Mouse (Mus musculus): Measurements from ENCODE around the gene Wnk1.

Gene Wnk1

DNA sequence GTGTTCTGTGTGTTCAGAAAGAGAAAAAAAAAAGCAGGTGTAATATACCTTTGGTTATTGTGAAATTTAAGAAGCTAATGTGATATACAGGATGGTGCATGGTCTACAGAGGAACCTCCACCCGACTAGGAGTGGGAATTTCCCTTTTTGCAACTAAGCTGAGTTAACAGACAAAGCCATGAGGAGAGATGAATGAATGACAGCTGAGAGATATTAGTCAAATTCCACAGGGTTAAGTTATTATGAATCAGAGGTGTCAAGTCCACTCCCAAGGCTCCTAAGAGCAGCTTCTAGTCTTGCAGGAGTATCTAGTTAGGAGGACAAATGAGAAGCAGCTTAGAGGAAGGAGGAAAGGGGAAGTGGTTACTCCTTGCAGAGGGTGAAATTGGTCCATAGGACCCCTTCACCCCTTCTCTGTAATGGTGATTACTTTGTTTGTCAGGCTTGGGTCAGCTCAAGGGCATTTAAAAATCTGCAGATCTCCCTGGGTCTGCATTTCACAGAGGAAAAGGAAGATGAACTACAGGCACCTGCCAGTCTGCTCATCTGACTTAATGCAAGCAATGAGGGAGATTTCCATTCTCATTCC, 4.3 kb upstream of the Wnk1 start:
- no peak for DNase-seq (ENCODE audit: low read depth, low spot score)

DNA sequence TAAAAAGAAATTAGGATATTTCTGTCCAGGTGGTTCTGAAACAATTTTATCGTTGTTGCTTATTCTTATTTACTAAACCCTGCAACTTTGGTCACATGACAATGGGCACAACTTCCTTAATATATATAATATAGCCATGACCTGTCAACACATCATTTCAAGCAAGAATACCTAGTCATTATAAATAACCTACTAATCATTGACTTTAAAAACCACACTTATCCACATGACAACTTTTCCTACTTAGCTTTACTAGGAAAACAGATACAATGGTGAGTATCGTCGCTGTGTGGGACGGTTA, 2.0 kb upstream of the Wnk1 start:
- DNase-seq (ENCODE audit: low read depth, low spot score) = no peak

DNA sequence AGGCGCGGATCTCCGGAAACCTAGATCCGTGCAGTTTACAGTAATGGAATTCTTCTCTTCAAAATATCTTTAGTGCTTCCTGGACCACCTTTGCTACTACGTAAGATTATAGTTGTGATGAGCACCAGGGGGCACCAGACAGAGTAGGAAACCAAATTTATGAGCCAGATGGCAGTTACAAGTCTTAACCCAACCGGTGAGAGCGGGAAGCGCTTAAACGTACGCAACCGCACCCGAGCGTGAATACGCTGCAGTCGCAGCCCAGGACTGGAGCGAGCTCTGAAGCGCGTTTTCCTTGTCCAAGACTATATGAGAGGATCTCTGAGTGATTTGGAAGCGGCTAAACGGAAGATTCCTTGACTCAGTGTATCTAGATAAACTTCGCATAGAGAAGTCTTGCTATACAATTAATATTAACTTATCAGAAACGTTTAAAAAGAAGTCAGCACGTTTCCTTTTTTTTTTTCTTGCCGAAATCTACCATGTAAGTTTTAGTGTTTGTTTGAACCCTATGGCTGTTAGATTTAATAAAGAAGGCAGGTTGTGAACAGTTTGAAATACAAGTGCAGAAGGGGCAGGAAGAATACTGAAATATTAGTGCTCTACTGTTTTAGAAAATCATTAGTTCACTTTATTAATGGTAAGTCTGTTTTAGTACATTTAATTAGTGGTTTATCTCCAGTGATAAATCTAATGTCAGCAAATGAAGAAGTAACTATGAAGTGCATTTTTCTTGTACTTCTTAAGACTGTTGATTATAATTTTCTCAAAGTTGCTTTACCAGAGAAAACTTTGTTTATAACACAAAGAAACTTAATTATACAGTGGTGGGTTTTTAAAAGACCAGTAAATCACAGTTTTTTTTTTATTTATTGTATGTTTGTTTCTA, 1.4 kb upstream of the Wnk1 start:
- peak; percentile 77 for DNase-seq (ENCODE audit: low read depth, low spot score)

DNA sequence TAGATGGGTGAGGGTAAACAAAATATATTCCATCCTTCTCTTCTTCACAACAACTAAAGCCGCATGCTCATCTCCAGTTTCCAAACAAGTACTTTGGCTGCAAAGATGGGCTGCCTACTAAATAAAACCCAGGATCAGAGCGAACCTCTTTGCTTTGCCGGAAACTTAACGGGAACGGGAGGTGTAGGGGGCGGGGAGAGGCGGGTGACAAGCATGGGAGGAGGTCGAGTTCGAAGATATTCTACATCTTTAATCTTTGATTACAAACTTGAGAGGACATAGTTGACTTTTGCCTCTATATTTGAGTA, 738 bp upstream of the Wnk1 start:
- peak; percentile 46 for DNase-seq (ENCODE audit: low read depth, low spot score)

DNA sequence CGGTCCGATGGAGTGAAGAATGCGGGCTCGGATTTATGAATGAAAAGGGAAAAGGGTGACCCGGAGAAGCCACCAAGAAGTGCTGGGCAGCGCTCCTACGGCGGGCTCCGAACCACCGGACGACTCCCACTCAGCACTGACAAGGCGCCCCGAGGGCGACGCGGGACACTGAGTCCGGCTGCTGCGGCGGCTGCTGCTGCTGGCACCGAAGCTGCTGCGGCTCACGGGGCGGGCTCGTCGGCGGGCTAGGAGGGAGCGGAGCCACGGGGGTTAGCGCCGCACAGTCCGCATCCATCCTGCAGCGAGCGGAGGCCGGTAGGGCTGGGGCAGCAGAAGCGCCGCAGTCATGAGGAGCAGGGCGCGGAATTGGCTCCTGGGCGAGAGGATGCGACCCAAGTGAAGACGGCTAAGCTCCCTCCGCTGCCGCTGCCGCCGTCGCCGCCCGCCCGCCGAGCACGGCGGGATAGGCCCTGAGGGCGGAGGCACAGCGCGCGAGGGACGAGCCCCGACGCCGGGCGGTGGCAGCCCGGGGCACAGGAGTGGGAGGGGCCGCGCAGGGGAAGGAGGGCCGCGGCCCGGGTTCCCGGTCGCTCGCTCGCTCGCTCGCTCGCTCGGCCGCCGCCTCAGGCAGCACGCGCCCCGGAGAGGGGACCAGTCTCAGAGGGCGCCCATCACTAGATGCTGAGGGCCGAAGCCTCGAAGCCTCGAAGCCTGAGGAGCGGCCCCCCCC, 671 bp downstream of the Wnk1 start:
- DNase-seq (ENCODE audit: low read depth, low spot score) = peak; percentile 78

DNA sequence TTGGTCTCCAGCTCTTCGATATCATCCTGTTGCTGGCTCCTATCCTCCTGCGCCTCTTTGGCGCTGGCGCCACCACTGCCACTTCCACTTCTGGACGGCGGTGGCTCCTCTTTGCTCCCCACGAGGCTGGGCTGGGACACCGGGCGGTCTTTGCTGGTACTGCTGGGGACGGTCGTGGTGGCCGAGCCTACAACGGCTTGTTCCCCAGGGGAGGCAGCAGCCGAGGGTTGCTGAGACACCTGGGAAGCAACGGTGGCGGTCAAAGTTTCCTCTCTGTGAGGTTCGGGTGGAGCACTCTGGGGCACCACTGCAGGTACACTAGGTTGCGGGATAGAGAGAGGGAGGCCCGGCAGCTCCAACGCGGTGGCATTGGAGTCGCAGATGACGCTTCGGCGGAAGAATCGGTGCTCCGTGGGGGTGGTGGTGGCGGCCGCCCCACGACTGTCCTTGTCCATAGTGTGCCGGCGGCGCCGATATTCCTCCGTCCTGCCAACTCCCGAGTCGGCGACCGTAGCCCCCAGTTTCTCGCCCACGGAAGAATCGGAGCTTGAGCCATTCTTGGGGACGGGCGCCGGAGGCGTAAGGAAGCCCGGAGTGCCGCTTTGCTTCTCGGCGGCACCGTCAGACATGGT, 1.4 kb downstream of the Wnk1 start:
- DNase-seq (ENCODE audit: low read depth, low spot score) = peak; percentile 58

DNA sequence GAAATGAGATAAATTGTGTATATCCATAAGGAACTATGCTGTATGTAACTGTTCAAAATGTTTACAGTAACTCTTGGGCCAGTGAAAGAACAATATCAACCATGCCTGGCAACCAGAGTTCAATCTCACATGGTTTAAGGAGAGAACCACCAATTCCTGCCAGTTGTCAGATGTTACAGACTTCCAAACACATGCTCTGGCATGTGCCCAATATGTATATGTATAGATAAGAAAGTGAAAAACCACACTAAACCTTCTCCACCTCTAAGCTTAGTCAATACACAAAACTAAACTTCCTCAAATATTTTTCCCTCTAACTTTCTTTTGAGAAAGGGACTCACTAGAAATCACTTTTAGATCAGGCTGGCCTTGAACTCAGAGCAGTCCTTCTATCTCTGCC, 13.9 kb downstream of the Wnk1 start:
- DNase-seq (ENCODE audit: low read depth, low spot score) = no peak

DNA sequence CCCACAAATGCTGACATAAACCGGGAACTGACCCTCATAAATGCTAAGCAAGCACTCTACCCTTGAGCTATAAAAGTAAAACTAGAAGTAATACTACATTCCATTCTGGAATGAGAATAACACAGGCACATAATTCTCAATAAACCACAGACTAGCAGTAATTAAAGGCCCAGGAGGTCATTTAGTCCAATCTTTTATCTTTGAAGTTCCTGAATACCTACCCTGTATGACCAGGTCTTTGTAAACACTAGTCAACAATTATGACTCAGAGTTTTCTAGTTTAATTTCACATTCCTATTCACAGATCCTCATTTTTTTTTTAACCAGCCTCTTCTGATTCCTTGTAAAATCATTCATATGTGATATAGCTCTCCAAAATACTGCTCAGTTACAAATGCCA, 14.7 kb downstream of the Wnk1 start:
- no peak for DNase-seq (ENCODE audit: low read depth, low spot score)

DNA sequence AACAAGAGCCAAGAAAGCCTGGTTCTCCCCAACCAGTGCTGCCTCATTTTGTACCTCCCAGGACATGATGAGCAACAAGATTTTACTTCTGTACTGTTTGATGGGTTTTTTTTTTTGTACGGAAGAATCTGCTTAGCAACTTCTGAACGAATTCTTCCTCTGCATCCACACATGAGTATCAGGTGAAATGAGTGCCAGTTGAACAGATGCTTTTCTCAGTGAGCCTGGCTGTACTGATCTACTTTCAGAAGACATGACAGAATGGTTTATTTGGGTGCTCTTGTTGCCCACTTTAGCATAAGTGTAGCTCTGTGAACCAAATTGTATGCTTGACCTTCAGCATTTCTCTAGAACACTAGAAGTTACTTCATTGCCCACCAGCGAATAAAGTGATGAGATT, 16.4 kb downstream of the Wnk1 start:
- no peak for DNase-seq (ENCODE audit: low read depth, low spot score)

DNA sequence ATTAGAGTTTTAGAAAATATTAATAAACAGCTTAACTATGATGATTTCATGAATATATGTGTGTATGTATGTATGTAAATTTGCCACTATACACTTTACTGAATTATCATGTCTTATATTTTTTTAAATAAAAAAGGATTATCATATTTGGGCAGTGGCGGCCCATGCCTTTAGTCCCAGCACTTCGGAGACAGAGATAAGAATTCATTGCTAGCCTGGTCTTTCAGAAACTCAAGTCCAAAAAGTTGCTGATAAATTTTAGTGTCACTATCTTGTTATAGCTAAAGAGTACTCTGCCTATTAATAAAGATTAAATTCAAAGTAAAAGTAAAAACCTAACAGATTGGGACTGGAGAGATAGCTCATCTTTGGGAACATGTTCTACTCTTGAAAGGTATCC, 18.8 kb downstream of the Wnk1 start:
- no peak for DNase-seq (ENCODE audit: low read depth, low spot score)

DNA sequence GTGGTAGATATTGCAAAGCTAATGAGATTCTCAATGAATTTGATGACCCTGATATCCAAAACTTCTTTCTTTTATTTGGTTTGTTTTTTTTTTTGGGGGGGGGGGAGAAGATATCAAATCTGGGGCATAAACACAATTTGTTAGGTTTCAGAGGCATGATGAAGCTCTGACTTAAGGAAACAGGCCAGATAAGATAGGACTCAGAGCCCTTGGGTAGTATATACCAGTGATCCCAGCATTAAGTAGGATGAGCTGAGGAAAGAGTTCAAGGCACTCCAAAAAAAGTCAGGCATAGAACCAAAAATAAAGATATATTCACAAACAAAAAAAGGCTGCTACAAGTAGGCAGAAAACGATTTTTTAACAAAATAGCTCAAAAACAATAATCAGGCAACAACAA, 25.3 kb downstream of the Wnk1 start:
- DNase-seq (ENCODE audit: low read depth, low spot score) = no peak

DNA sequence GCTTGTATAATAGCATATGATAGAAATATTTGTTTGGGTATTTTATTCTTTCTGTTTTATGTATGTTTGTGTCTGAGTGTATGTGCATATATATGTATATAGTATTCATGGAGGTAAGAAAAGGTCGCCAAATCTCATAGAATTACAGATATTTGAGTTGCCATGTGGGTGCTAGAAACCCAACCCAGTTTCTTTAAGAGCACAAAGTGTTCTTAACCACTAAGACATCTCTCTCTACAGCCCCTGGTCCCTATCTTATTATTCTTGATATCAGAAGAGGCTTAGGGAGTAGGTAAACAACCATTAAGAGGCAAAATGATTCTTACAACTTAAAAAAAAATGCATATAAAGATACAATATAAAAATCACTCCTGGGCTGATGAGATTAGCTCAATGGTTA, 27.0 kb downstream of the Wnk1 start:
- DNase-seq (ENCODE audit: low read depth, low spot score) = peak; percentile 56

DNA sequence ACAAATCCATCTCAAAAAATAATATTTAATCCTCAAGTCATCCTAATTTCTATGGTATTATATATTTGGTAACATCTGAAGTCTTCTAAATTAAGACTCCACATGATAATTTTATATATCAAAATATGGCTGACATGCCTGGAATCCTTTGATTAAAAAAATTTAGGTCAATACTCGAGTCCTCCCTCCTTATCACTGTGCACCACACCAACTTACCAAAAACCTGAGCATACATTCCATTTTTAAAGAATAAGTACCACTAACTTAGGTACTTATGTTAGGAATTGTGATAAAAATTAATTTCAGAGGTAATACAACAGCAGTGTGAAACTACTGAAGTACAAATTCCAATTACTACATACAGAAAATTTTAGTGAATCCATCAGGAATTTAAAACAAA, 27.5 kb downstream of the Wnk1 start:
- peak; percentile 68 for DNase-seq (ENCODE audit: low read depth, low spot score)

DNA sequence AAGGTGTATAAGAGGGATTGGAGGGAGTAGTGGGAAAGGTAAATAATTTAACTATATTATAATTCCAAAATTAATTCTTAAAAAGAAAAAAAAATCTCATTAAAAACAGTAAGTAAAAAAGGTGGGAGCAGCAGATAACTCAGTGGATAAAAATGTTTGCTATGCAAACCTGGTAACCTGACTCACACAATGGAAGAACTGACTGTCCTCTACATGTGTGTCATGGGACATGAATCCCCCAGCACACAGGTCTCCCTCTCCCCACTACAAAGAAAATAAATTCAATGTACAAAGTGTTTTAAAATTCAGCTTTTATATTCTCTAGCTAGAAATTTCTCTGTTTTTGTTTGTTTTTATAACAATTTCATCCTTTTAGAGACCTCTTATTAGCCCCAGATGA, 27.9 kb downstream of the Wnk1 start:
- DNase-seq (ENCODE audit: low read depth, low spot score) = no peak

DNA sequence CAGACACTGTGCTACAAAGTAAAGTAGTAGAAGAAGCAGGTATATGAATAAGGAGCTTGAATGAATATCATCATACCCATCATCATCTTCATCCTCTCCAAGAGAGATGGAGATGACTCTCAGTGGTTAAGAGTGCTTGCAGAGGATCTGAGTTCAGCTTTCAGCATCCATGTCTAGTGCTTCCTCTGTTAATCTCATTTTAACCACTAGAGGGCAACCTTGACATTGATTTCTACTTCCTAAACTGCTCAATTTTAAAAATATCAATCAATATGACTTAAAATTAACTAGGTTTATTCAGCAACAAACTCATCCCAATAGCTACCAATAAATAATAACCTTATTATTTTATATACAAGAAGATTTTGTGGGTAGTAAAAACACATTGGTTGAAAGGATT, 36.8 kb downstream of the Wnk1 start:
- peak; percentile 68 for DNase-seq (ENCODE audit: low read depth, low spot score)

DNA sequence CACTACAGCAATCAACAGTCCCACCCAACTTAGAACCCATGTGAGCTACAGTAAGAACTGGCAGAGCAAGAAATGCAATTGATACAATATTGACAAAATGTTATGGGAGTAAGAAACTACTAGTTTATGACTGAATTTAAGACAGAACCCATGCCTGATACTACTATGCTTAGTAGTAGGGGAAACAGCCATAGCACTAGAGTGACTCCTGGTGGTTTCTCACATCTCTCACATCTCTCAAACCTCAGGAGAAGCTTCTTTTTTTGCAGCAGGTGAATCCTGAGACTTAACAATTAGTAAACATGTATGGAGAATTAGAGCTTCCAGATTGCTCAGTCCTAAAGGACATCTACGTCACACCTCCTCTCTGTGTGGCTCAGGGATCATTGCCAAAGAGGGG, 42.0 kb downstream of the Wnk1 start:
- no peak for DNase-seq (ENCODE audit: low read depth, low spot score)

DNA sequence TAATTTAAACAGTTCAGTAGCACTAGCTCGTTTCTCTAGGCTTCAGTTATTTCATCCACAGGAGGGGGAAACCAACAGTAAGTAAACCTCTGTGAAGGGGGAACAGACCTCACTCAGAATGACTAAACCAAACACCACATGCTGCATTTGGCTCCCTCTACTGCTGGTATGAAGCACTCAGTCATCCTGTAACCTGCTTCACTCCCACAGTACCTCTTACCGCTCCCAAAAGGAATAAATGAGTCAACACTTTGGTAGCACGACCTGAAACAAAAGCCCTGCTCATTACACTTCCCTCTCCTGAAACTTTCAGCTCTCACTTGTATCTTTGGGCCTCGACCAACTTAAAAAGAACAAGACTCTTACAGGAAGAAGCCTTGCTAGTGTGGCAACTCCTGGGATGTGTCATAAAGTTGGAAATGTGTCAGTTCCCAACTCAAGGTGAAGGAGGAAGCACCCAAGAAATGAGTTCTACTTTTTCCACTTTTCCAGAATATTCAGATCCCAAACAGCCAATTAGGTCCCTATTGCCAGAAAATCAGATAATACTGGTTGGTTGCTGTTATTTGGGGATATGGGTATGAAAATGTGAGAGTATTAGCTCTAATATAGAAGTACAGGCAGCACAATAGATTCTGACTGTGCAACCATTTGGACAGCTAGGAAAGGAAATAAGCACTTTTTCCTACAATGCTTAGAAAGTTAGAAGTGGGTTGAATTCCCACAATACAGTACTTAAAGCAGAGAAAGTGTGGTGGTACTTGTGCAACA, 114.1 kb downstream of the Wnk1 start:
- DNase-seq (ENCODE audit: low read depth, low spot score) = no peak

DNA sequence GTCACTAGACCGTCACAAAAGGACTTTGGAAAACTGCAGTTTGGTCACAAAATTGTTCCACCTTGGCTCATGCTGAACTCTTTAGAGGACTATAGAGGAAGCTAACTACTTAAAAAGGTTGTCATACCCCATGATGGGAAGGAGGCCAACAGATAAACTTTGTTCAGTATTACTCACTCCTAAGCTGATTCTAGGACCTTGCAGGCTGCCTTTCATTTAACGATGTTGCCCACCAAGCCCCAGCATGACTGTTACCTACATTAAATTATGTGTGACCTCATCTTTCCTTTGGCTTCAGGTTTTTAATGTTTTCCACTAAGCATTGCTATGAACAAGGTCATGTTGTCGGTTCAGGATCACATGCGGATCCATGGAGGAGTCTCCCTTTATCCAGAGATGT, 115.9 kb downstream of the Wnk1 start:
- no peak for DNase-seq (ENCODE audit: low read depth, low spot score)

DNA sequence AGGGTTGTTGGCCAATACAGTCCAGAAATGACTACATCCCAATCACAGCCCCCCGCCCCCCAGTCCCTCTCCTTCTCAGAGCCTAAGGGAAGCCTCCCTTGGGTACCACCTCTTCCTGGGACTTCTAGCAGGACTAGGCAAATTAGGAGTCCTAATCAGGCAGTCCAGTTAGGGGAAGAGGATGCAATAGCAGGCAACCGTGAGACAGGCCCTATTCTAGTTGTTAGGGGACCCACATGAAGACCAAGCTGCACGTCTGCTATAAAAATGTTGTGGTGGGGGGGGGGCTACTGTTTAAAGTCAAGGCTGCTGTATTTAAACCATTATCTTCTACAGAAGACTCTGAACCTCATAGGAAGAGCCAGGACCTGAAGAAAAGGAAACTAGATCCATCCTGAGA, 116.3 kb downstream of the Wnk1 start:
- DNase-seq (ENCODE audit: low read depth, low spot score) = no peak

DNA sequence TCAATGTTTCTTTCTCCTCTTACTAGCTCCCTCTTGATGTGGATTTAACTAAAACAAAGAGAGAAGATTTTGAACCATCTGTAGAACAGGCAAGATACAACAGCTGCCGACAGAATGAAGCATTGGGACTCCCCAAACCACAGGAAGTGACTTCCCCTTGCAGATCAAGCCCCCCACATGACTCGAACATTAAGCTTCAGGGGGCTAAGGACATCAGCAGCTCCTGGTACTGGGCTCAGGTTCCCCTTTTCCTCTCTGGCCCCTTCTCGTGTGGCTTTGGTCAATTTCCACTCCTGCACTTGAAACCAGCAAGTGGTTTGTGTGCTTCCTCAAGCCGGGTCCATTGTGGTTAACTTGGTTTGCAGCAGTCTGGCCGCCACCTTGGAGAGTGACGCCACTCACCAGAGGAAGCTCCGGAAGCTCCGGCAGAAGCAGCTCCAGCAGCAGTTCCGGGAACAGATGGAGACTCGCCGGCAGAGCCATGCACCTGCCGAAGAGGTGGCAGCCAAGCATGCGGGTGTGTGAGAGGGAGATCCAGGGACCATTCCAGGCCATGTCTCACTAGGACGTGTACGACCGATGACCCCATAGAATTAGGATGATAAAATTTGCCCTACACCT, 119.8 kb downstream of the Wnk1 start:
- DNase-seq (ENCODE audit: low read depth, low spot score) = no peak

DNA sequence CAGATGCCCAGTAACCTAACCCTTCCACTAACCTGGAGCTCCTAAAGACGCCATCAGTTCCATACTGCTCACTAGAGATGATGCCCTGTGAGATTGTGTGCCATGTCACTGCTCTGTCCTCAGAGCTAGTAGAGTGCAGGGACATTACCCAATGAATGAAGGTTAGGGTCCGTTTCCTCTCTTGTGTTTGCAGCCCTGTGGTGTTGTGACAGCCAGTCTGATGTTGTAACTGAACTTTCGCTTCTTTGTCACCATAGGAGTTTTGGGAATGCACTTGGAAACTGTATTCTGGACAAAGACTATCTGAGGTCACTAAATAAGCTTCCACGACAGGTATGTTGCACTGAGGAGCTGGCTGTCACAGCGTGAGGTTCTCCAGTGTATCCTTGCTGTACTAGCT, 122.8 kb downstream of the Wnk1 start:
- no peak for DNase-seq (ENCODE audit: low read depth, low spot score)

DNA sequence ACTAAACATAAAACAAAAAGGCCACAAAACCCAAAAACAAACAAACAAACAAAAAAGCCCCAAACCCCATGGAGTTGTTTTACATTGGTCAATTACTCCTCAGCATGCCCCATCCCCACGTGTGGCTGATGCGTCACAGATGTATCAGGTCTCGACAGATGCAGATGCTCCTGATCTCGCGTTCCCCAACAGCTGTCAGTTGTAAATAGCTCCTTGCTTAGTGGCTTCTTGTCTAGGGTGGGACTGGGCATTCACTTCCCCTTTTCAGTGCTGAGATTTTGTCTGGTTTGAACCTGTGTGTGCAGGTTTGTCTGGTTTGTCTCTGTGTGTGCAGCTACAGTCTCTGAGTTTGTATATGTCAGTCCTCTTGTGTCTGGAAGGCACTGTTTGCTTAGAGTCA, 126.4 kb downstream of the Wnk1 start:
- no peak for DNase-seq (ENCODE audit: low read depth, low spot score)

Data from c-Kit-negative CD71-positive TER-119-positive erythroid progenitor cells, embryonic 14.5 days (primary cell).